Mouse (Mus musculus) thymus, adult 2 months (tissue): ENCODE measurements at regions not wholly inside any gene's neighbourhood (a gene's known extent, or its start where the extent isn't known, plus 50 kb on each side); places are given as distances from the start of the nearest gene placed in this dataset.

Source experiments
- CTCF ChIP-seq: fragments of 200-500 bp; IDR thresholded peaks from 2 replicates; pipeline ENCODE4 v1.5.1; 2012; ENCODE audit warnings: mild to moderate bottlenecking, control low read depth, low read length, moderate library complexity, borderline replicate concordance; ENCODE audit not compliant: control insufficient read depth, poor library complexity, insufficient read depth; ENCODE audit errors: extremely low read depth
- POLR2A ChIP-seq: fragments of 200-500 bp; IDR thresholded peaks from 2 replicates; pipeline ENCODE4 v1.6.1; 2012; ENCODE audit warnings: mild to moderate bottlenecking, low read length, control low read depth, moderate library complexity; ENCODE audit not compliant: control insufficient read depth, poor library complexity, insufficient read depth; ENCODE audit errors: extremely low read depth

GRCm38 (mm10) chr3:148602730-148603255, 387.6 kb downstream of the Adgrl2 start:
- no peak for TF ChIP-seq POLR2A
- no peak for TF ChIP-seq CTCF
